Mouse (Mus musculus): Measurements from ENCODE around the gene Opn4. TPM values are rescaled to one million over a fixed set of nuclear protein-coding genes. Genes with fewer than 3 reads are reported as not detected.

The Opn4 gene
- polyA plus RNA-seq, 1 experiment from 2014 or later = not detected

GRCm38 (mm10) chr14:34569534-34570194 is 30.3 kb downstream of the Opn4 start:
- H3K9ac ChIP-seq = peak overlapping the region; percentile 2
- WGBS = 41% methylated on average over 27 of the region's 27 CpGs
- no peaks in the 10 kb centered on the region for H3K36me3 ChIP-seq (replicated peaks)
- no peaks in the 10 kb centered on the region for H3K27me3 ChIP-seq (replicated peaks)
- H3K4me3 ChIP-seq = peak overlapping the region; percentile 38
- H3K4me1 ChIP-seq = 0 out of 2 replicates have a peak, but pooled peaks cover 3% of the 10 kb centered on the region
- peak; percentile 18; the same call in 1 of the 2 replicates for ATAC-seq (replicated peaks)
- H3K27ac ChIP-seq = no peak overlapping the region
- H3K4me2 ChIP-seq = peak overlapping the region; percentile 69
- no peaks in the 10 kb centered on the region for H3K9me3 ChIP-seq

GRCm38 (mm10) chr14:34568626-34569025 is 31.3 kb downstream of the Opn4 start:
- H3K4me3 ChIP-seq = no peak overlapping the region

GRCm38 (mm10) chr14:34567697-34568096 is 32.2 kb downstream of the Opn4 start:
- H3K27ac ChIP-seq = no peak overlapping the region
- ATAC-seq (replicated peaks) = no peak
- no peaks in the 10 kb centered on the region for H3K36me3 ChIP-seq (replicated peaks)
- 0 out of 2 replicates have a peak, but pooled peaks cover 3% of the 10 kb centered on the region for H3K4me1 ChIP-seq
- no peaks in the 10 kb centered on the region for H3K27me3 ChIP-seq (replicated peaks)
- no peak overlapping the region for H3K4me2 ChIP-seq
- H3K4me3 ChIP-seq = no peak overlapping the region
- WGBS = 62% methylated on average over 5 of the region's 5 CpGs
- no peak overlapping the region for H3K9ac ChIP-seq
- no peaks in the 10 kb centered on the region for H3K9me3 ChIP-seq

More at GRCm38 (mm10) chr14:34568626-34569025, 31.3 kb downstream of the Opn4 start:
- H3K9me3 ChIP-seq = no peaks in the 10 kb centered on the region
- H3K27ac ChIP-seq = no peak overlapping the region
- no peak overlapping the region for H3K9ac ChIP-seq
- ATAC-seq (replicated peaks) = no peak
- no peaks in the 10 kb centered on the region for H3K27me3 ChIP-seq (replicated peaks)
- no peaks in the 10 kb centered on the region for H3K36me3 ChIP-seq (replicated peaks)
- H3K4me1 ChIP-seq = 0 out of 2 replicates have a peak, but pooled peaks cover 3% of the 10 kb centered on the region
- 92% methylated on average over 4 of the region's 4 CpGs for WGBS
- no peak overlapping the region for H3K4me2 ChIP-seq

DNA sequence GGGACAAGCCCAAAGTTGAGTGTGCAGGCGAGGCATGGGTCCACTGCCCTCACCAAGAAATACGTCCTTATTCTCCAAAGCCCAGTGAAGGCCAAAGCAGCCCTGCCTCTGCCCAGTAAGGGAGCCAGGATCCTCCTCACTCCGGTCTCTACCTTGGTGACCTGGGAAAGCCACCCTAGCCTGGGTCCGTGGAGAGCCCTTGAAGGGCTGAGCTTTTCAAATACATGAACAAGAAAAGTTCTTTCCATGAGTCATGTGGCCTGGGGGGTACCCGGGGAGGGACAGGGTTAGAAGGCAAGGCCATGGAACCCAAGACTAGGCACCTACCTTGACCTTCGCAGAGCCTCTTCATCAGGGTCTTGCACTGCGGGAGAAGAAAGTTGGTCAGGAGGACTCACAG is 33.4 kb downstream of the Opn4 start:
- Histone ChIP-seq H3K36me3 (replicated peaks) (no peaks in the 10 kb centered on the region), H3K4me1 (0 out of 2 replicates have a peak, but pooled peaks cover 3% of the 10 kb centered on the region), H3K27me3 (replicated peaks) (no peaks in the 10 kb centered on the region), H3K4me3 (no peak overlapping the region), H3K9me3 (no peaks in the 10 kb centered on the region), H3K27ac (no peak overlapping the region), H3K4me2 (no peak overlapping the region), H3K9ac (no peak overlapping the region)
- WGBS = 91% methylated on average over 7 of the region's 7 CpGs
- no peak for ATAC-seq (replicated peaks)

DNA sequence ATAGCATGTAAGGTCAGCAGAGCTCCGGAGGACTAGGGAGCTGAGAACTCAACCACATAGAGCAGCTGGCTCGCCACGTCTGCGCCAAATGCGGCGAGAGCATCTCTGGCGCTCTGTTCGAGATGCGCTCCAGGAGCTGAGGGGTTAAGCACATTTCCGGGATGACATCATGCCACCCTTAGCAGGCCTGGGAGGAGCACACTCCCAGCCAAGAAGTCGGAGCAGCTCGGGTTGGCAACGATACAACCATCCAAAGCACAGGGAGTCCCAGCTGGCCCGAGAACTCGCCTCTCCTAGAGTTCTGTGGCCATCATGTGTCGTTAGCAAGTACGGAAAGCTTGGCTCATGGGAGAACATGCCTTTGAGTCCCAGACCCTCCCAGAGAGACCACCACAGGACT is 34.2 kb downstream of the Opn4 start:
- WGBS = 73% methylated on average over 17 of the region's 17 CpGs
- Histone ChIP-seq H3K4me2 (no peak overlapping the region), H3K9me3 (no peaks in the 10 kb centered on the region), H3K27me3 (replicated peaks) (no peaks in the 10 kb centered on the region), H3K36me3 (replicated peaks) (no peaks in the 10 kb centered on the region), H3K4me1 (0 out of 2 replicates have a peak, but pooled peaks cover 3% of the 10 kb centered on the region), H3K4me3 (no peak overlapping the region), H3K27ac (no peak overlapping the region), H3K9ac (no peak overlapping the region)
- no peak for ATAC-seq (replicated peaks)

- ATAC-seq (replicated peaks) = no peak
- Histone ChIP-seq H3K4me3 (no peak overlapping the region), H3K9ac (no peak overlapping the region), H3K27ac (no peak overlapping the region), H3K36me3 (replicated peaks) (no peaks in the 10 kb centered on the region), H3K27me3 (replicated peaks) (no peaks in the 10 kb centered on the region), H3K4me1 (0 out of 2 replicates have a peak, but pooled peaks cover under 1% of the 10 kb centered on the region), H3K9me3 (no peaks in the 10 kb centered on the region), H3K4me2 (no peak overlapping the region)
- WGBS = 60% methylated on average over 5 of the region's 5 CpGs
These were observed 35.3 kb downstream of the Opn4 start for GRCm38 (mm10) chr14:34564646-34565045.

GRCm38 (mm10) chr14:34562393-34562792 is 37.5 kb downstream of the Opn4 start:
- Histone ChIP-seq H3K9ac (no peak overlapping the region), H3K4me2 (no peak overlapping the region), H3K4me3 (no peak overlapping the region), H3K27me3 (replicated peaks) (no peaks in the 10 kb centered on the region), H3K9me3 (no peaks in the 10 kb centered on the region), H3K4me1 (no peaks in the 10 kb centered on the region), H3K36me3 (replicated peaks) (no peaks in the 10 kb centered on the region), H3K27ac (no peak overlapping the region)
- 38% methylated on average over 2 of the region's 2 CpGs for WGBS
- ATAC-seq (replicated peaks) = no peak

- Histone ChIP-seq H3K4me1 (no peaks in the 10 kb centered on the region), H3K4me2 (no peak overlapping the region), H3K36me3 (replicated peaks) (no peaks in the 10 kb centered on the region), H3K9ac (no peak overlapping the region), H3K4me3 (no peak overlapping the region), H3K9me3 (no peaks in the 10 kb centered on the region), H3K27ac (no peak overlapping the region), H3K27me3 (replicated peaks) (no peaks in the 10 kb centered on the region)
- 93% methylated on average over 8 of the region's 8 CpGs for WGBS
- no peak for ATAC-seq (replicated peaks)
These were observed 38.3 kb downstream of the Opn4 start for GRCm38 (mm10) chr14:34561647-34562046.

DNA sequence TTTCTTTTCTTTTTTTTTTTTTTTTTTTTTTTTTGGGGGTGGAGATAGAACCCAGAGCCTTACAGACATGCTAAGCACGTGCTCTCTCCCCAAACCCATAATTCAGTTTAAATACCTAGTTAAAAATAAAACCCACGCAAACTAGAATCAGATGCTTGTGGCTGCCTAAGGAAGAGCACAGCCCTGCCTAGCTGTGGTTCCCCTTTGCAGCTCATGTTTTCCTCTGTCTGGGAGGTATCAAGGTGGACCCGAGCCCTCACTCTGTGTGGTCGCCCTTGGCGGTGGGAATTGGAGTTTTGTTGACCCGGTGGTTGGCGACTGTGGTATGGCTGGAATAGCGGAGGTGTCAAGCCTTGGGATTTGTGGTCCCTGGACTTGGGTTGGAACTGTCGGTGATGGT is 41.0 kb downstream of the Opn4 start:
- H3K9ac ChIP-seq = no peak overlapping the region
- H3K27ac ChIP-seq = no peak overlapping the region
- no peak overlapping the region for H3K4me2 ChIP-seq
- no peaks in the 10 kb centered on the region for H3K9me3 ChIP-seq
- H3K4me1 ChIP-seq = no peaks in the 10 kb centered on the region
- no peak for ATAC-seq (replicated peaks)
- no peaks in the 10 kb centered on the region for H3K27me3 ChIP-seq (replicated peaks)
- 93% methylated on average over 9 of the region's 9 CpGs for WGBS
- H3K4me3 ChIP-seq = no peak overlapping the region
- H3K36me3 ChIP-seq (replicated peaks) = no peaks in the 10 kb centered on the region

DNA sequence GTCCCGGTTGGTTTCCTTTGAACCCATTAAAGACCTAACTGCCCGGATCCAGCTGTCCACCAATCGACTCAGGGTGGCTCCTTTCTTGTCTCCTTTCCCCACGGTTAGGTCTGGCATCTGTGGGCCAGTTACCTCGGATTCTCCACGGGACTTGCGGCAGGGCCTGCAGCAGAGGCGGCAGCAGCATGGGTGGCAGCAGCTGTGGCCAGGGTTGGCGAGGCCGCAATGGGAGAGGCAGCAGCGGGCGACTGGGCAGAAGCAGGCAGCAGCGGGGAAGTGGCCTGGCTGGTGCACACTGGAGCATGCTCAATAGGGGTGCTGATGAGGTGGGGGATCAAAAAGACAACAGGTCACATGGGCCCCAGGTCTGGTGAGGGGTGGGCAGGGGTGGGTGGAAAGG is 44.7 kb downstream of the Opn4 start:
- Histone ChIP-seq H3K9me3 (no peaks in the 10 kb centered on the region), H3K36me3 (replicated peaks) (no peaks in the 10 kb centered on the region), H3K4me3 (no peak overlapping the region), H3K27me3 (replicated peaks) (no peaks in the 10 kb centered on the region), H3K27ac (no peak overlapping the region), H3K4me1 (no peaks in the 10 kb centered on the region), H3K9ac (no peak overlapping the region), H3K4me2 (no peak overlapping the region)
- 71% methylated on average over 13 of the region's 13 CpGs for WGBS
- no peak for ATAC-seq (replicated peaks)

- ATAC-seq (replicated peaks) = no peak
These were observed 45.9 kb downstream of the Opn4 start for GRCm38 (mm10) chr14:34554047-34554446.

GRCm38 (mm10) chr14:34553470-34553869 is 46.5 kb downstream of the Opn4 start:
- Histone ChIP-seq H3K4me3 (no peak overlapping the region), H3K4me2 (no peak overlapping the region), H3K9me3 (no peaks in the 10 kb centered on the region), H3K4me1 (no peaks in the 10 kb centered on the region), H3K27ac (no peak overlapping the region), H3K27me3 (replicated peaks) (no peaks in the 10 kb centered on the region), H3K9ac (no peak overlapping the region), H3K36me3 (replicated peaks) (no peaks in the 10 kb centered on the region)
- 90% methylated on average over 6 of the region's 6 CpGs for WGBS
- ATAC-seq (replicated peaks) = no peak

More at GRCm38 (mm10) chr14:34554047-34554446, 45.9 kb downstream of the Opn4 start:
- Histone ChIP-seq H3K27ac (no peak overlapping the region), H3K9me3 (no peaks in the 10 kb centered on the region), H3K27me3 (replicated peaks) (no peaks in the 10 kb centered on the region), H3K9ac (no peak overlapping the region), H3K4me2 (no peak overlapping the region), H3K4me1 (no peaks in the 10 kb centered on the region), H3K4me3 (no peak overlapping the region), H3K36me3 (replicated peaks) (no peaks in the 10 kb centered on the region)
- WGBS = 74% methylated on average over 3 of the region's 3 CpGs

GRCm38 (mm10) chr14:34552226-34552625 is 47.7 kb downstream of the Opn4 start:
- Histone ChIP-seq H3K4me3 (no peak overlapping the region), H3K36me3 (replicated peaks) (no peaks in the 10 kb centered on the region), H3K4me1 (0 out of 2 replicates have a peak, but pooled peaks cover 7% of the 10 kb centered on the region), H3K9ac (no peak overlapping the region), H3K9me3 (no peaks in the 10 kb centered on the region), H3K27ac (no peak overlapping the region), H3K4me2 (no peak overlapping the region), H3K27me3 (replicated peaks) (no peaks in the 10 kb centered on the region)
- ATAC-seq (replicated peaks) = no peak
- WGBS = 94% methylated on average over 5 of the region's 5 CpGs
